Mouse (Mus musculus) testis, postnatal 10 days (tissue): ENCODE results near the gene Natd1.
A peak's percentile ranks its signal among the peaks of the same experiment; 100 is the strongest.

Experiments
- DNase-seq: peaks from one replicate; pipeline ENCODE4 v3.0.0; 2021; ENCODE audit warnings: low spot score

Gene Natd1

DNA sequence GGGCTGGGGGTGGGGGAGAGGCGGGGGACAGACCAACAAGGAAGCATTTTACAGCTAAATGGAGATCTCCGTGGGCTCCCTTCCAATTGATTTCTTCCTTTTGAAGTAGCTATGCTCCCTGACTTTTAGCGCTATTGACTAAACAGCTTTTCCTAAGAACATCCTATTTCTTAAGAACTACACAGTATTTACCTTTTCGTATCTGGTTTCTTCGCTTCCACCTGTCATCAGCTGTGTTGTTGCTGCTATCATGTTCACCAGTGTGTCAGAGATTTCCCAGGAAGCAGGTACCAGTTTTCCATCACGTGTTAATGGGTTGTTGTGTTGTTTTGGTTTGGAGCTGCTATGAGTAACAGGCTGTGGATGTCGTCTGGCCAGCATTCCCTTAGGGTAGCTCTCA lies at the start of gene Natd1:
Gene Natd1 (minus strand): TSS at position 260 of the 400 bp plus-strand sequence.
- no peak for DNase-seq

DNA sequence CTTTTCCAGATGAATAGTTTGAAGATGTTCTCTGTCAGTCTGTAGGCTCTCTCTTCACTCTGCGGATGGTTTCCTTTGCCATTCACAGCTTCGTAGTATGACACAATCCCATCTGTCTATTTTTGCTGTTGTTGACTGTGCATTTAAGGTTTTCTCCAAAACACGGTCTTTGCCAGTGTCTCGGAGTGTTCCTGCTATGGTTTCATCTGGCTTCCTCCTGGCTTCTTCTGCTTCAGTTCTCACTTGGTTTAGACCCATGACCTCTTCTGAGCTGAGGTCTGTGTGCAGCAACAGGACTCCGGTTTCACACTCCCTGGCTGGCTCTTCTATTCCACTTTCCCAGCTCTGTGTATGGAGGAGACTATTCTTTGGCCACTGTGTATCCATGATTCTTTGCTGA lies 48.2 kb upstream of the Natd1 start:
- no peak for DNase-seq

DNA sequence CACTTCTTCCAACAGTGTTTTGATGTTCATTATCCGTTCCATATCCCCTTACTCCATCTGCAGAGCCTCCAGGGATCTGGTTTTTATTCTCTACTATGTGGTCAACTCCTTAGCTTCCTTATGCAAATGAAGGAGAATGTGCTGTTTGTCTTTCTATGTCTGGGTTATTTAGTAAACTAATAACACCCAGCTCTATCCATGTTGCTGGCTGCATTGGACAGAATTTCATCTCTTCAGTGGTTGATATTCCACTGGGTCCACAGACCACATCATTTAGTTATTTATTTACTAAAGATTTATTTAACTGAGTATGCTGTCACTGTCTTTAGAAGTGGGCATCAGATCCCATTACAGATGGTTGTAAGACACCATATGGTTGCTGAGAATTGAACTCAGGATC lies 46.6 kb upstream of the Natd1 start:
- DNase-seq = no peak

DNA sequence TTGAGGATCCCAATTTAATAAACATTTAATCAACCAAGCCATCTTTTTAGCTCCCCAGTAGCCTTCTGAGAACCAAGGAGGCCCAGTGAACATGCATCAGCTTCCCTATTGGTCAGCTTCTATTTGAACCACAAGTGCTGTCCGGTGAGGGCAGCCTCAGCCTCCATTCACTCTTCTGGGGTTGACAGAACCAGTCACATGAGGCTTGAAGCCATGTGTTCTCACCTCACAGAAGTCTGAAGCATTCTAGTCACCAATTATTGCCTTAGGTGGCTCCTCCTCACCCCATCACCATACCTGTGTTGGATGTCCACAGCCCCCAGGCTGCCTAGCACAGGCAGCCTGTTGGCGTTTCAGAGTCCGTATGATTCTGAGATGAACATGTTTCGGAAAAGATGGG lies 44.4 kb upstream of the Natd1 start:
- no peak for DNase-seq

DNA sequence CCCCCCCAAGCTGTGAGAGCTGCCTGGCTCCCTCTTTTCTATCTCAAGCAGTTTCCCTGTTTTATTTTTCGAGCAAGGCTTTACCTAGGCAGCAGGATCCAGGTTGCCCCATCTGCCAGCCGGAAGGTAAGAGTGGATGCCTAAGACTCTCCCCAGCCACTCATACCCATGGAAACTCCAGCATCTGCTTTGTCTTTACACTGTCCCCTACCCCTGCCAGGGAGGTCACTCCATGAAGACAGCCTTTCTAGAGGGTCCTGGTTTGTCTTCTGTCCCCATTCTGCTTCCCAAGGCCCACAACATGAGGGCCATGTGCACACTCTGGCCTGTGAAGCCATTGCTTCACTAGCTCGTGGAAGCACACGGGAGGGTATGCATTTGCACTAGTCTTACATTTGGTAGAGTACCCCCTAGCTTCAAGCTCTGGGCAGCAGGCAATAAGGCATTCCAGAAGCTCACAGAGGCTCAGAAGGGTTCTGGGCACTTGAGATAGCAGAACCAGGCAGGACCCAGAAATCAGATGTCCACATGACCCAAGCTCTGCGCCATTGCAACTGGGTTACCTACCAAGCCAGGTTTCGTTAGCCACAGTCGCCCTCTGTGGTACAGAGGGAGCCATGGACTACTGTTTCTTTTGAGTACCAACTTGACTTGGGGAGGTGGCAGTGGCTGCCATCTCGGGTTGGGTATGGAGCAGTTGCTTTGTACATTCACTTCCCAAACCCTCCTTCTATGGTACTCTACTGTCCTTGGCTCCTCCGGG lies 41.3 kb upstream of the Natd1 start:
- no peak for DNase-seq

DNA sequence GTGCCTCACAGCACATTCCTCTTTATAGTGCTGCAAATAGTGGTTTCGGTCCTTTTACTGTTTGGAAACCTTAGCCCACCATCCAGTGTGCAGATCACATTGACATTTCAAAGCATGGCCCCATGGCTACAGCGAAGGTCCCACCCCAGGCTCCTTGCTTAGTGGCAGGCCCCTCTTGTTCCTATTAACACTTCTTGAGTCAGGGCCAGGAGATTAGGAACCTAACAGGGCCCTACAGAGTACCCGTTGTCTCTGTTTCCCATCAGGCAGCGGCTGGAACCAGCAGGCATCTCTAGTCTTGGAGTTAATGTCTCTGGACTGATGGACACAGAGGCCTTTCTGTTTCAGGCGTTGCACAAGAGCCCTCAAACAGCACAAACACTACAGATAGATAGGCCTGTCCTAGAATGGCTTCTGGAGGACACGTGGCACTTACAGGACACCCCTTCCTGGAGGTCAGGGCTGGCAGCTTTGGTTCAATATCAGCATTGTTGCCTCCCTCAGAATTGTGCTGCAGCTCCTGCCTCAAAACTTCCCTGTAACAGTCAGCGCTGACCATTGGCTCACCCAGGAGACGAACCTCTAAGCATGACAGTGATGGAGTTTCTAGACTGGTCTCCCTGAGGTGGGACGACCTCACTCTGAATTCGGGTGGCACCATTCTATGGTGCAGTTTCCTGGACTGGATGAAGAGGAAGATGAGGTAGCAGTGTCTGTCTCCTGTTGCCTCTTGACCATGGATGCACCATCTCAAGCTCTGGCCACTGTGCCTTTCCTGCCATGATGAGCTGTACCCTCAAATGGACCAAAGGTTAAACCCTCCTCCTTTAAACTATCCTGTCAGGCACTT lies 39.9 kb upstream of the Natd1 start:
- DNase-seq = no peak

DNA sequence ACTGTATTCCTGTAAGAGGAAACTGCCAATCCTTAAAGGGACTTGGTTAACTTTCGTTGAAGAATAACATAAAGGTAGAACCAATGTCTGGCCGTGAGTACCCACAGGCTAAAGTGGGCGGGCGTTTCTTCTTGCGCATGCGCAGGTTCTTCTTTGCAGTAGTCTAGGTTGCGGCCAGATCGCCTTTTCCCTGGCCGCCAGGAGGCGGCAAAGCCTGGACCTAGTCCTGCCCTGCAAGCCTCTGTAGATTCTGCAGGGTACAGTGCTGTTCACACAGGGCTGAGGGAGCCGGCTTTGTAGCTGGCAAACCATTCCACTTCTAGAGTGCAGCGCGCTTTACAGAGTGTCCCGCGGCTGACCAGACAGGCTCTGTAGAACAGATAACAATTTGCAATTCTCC lies 39.3 kb upstream of the Natd1 start:
- peak; percentile 97 for DNase-seq

DNA sequence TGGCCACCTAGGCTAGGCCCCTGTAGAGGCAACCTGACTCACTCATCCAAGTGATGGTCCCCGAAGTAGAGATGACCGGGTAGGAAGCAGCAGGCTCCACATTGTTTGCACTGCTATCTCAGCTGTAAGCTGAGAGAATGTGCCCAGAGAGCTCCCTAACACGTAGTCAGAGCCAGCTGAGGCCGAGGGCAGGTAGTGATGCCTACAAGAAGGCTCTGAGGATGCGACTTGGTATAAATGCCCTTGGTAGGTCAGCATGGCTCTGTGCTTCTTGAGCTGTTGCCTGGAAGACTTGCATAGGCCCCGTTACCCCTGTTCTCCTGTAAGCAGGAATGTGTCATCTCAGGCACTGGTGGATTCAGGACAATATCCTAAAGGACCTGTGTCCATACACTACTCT lies 38.4 kb upstream of the Natd1 start:
- DNase-seq = no peak

DNA sequence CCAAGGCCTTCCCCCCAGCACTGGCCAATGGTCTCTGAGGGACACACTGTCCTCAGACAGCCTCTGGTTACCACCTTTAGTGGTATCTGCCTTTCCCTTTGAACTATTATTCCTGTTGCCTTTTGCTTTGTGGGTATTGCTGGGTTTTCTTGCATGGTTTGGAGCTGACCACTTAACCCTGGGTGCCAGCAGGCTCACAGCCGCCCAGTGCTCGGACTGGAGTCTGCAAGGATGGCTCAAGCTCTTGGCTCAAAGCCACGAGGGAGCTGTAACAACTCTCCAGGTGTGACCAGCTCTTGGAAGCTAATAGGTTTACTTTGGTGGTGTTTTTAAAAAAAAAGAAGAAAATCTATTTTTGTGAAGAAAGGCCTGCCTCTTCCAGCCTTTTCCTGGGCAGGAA lies 37.8 kb upstream of the Natd1 start:
- DNase-seq = no peak

DNA sequence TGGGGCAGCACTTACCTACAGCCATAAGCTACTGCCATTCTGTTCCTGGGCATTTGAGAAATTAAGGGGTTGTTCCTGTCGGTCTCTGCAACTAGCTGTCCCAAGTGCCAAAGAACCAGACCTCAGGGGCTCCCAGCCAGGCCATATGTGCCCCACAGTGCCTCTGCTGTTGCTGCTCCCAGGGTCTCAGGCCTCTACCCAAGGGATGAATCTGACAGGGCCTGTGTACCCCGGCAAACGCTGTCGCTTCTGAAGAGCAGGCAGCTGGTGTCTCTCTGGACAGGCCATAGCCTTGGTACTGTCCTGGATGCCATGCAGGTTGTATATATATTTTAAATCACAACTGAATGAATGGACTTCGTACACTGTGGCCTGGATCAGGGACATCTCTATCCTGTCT lies 37.3 kb upstream of the Natd1 start:
- no peak for DNase-seq

DNA sequence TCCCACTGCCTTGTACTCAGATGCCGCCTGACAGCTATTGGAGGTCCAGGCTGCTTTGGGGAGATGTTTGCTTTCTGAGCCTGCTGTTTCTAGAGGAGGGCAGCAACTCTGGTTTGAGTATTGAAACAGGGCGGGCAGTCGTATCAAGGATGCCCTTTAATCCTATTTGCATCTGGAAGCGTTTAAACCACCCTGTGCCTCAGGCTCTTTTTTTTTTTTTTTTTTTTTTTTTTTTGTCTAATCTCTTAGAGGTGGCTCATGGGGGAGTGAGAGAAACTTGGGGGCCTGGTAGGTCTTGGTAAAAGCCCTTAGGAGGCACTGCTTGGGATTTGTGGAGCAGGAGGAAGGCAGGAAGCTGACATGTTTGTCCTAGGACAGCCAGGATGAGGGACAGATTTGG lies 30.5 kb upstream of the Natd1 start:
- DNase-seq = no peak

DNA sequence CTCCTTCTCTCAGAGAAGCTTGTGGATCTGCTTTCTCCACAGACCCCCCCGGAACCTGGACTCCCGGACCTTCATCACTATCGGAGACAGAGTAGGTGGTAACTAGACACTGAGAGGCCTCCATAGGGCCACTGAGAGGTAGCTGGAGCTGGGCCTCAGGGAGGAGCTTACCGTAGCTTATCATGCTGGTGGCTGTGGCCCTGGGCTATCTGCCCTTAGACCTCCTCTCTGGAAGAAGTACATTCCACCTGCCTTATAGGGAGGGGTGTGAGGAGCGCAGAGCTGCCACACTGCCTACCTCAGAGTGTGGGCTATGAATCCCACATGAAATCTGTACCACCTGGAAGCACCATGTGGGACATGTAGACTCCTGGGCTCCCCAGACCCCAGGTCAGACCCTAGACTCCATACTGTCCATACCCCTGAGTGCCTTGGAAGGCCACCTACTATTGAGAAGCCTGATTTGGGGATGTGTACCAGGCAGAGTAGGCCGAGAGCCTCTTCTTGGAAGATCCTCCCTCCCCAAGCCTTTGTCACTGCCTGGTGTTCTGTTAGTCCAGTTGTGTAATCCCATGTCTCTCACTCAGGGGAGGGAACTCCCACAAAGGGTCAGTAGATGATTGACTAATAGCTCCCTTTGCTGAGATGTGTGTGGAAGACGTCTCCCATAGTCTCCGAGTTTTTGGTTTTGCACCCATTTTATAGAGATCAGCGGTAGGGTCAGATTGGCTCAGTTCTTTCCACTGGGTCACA lies 27.9 kb upstream of the Natd1 start:
- no peak for DNase-seq

DNA sequence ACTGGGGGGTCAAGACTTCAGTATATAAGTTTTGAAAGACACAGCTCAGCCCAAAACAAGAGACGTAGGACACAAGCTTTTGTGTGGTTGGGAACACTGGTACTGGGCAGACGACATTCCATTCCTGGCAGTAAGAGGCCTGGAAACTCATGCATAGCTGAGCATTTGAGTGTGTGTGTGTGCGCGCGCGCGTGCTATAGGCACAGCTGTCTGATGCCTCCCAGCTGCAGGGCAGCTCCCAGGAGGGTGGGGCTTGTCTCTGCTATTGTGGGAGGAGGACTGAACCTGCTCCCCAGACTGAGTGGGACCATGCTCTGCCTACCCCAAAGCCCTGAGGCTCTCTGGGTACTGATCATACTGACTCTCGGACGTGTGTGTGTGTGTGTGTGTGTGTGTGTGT lies 26.8 kb upstream of the Natd1 start:
- no peak for DNase-seq

DNA sequence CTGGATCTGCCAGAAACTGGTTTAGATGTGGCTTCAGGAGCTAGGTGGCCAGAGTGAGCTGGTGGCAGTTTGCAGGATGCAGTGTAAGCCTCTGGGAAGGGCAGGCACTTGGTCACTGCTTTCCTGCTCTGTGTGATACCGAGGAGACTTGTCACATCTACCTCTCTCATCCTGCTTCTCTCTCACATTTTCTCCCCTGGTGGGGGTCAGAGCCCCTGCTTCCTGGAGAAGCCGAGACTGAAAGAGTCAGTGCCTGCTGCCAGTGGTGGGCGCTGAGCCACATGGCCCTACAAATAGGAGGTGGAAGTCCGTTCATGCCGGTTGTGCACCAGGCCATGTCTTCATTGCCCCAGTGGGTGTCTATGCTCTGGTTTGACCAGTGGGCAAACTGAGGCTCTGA lies 26.0 kb upstream of the Natd1 start:
- no peak for DNase-seq

DNA sequence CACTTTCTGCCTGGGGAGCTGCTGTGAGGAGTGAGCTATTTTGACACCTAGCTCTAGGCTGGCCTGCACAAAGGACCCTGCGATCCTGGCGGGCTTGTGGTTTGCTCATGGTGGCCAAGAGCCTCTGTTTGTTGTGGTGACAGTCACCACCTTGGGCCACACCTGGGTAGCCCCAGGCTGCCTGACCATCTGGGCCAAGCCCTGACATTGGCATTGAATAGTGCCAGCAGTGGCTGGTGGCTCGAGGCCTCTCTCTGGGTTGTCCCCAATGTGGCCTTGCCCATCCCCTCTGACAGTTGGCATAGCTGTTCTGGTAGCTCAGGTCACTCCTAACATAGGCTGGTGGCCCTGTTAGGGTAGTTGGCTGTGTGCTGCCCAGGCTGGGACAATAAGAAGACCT lies 24.9 kb upstream of the Natd1 start:
- DNase-seq = no peak

DNA sequence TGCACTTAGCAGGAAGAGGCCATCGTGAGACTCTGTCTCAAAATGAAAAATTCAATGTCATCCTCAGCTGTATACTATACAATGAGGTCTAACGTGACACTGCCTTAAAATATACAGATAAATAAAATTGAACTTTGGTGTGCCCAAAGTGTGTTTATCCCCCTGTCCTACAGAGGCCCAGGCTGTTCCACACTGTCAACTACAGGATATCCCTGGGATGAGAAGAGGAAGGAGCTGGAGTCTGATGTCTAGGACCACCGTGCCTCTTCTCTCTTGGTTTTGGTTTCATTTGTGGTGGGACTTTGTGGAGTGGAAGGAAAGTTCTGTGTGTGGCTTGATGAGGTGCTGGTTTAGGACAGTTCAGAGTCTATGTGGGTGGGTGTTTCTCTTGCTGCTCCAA lies 23.1 kb upstream of the Natd1 start:
- DNase-seq = no peak

DNA sequence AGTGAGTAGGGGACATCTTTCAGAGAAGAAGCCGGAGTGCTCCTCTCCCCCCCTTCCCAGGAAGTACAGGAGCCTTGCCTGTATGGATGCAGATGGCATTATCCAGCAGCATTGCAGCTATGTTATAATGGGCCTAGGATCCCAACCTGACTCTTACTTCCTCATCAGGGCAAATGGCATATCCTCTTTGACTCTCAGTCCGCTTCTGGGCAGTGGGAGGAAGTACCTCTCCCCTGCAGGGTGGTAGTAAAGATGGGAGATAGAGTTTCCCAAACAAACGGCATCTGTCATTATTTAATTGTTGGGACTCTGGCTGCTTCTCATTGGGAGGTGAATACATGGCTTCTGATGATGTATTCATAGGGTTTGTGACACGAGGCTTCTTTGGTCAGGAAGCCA lies 21.4 kb upstream of the Natd1 start:
- DNase-seq = no peak

DNA sequence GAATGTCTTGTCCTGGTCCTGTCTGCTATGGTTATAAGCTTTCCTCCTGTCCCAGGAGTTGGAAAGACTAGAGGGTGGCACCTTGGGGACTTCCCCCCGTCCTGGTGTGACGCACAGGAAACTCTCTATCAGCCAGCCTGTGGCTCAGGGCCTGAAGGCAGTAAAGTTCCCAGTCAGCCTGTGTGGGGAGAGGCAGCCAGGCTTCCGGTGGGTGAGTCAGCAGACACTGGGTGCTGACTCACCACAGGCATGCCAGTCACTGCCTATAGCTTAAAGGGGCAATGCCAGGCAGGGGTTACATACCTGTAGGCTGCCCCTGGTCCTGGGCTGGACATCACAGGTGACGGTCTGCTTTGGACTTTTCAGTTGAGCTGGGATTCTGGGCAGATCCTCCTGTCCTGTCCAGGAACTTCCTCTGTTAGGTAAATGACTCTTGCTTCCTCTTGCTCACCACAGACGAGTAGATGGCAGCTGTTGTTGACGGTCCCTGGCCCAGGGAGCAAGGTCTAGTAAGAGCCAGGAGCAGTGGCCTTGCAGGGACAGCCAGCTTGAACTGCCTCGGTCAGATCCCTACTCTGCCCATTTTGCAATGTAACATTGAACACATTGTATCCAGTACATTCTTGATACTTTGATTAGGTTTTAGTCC lies 20.9 kb upstream of the Natd1 start:
- no peak for DNase-seq

DNA sequence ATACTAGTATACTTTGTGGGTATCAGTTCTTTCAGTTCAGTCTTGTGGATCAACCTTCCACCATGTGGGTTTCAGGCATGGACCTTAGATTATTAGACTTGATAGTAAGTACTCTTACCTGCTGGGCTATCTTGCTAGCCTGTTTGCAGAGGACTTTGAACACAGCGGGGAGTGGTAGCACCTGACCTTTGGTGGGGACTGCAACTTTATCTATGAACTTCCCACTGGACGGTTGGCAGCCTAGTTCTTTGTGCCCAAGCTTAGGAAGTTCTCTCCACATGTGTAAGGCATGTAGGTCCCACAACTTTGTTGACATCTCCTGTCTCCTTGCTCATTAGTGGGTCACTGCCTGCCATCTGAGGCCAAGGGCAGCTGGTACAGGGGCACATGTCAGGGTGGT lies 20.2 kb upstream of the Natd1 start:
- DNase-seq = no peak

DNA sequence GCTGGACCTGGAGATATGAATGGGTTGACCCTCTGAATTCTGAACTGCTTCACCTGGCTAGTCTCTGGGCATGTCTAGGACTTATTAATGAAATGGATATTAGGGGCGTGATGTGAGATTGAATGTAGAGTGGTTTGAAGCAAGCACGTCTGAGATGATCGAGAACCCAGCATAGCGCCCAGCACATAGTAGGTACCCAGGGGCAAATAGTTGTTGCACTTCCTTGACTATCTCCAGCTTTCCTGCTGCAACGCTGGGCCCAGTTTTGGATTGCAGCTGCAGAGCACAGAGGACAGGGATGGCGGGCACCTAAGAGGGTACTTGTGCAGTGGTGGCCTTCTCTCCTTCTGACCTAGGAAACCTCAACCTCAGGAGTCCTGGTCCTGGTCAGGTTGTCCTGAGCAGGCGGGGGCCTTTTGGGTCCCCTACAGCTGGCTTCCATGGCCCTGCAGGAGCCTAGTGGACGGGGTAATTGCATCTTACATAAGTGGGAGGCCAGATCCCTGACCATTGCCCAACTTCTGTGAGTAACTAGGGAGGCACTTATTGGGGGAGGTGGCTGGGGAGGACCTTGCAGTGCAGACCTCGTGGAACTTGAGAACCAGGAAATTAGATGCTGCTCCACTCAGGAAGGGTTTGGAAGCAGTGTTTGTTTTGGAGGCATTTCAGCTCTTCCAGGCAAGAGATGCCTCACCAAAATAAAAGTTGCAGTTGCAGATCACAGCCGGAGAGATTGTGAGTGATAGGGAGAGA lies 18.8 kb upstream of the Natd1 start:
- no peak for DNase-seq

DNA sequence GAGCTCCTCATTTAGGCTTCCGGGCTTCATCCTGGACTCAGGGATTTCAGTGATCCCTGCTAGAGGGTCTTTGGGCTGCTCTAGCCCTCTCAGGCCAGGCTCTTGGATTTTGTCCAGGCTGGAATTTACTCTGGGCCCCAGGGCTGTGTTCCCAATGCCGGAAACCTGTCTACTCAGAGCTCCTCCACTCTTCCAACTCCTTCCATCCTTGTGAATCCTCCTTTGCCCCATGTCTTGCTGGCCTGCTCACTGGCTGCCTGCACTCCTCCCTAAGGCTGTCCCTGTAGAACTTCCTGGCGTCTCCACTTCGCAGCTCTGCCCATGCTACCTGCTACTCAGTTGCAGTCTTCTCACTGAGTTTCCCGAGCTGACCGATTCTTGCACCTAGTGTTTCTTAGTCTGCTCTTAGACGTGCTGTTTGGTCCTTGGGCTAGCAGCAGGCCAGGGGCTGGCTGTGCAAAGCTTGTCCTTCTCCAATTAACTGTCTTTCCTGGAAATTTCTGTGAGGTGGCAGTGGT lies 18.0 kb upstream of the Natd1 start:
- DNase-seq = no peak
